Mouse (Mus musculus) urinary bladder, postnatal 4 days (tissue): Measurements from ENCODE around the gene Cul7.

Experiments
- DNase-seq, 2 experiments: peaks; one replicate each; pipeline ENCODE4 v3.0.0; 2021 to 2022; ENCODE audit warnings: low spot score in 2 of 2

Gene Cul7

GRCm38 (mm10) chr17:46704887-46705835, 55.0 kb downstream of the Cul7 start, which contains the start of gene Ppp2r5d:
Gene Ppp2r5d, minus strand, starts transcription at chr17:46705111.
- DNase-seq, result peak; percentile 95

DNA sequence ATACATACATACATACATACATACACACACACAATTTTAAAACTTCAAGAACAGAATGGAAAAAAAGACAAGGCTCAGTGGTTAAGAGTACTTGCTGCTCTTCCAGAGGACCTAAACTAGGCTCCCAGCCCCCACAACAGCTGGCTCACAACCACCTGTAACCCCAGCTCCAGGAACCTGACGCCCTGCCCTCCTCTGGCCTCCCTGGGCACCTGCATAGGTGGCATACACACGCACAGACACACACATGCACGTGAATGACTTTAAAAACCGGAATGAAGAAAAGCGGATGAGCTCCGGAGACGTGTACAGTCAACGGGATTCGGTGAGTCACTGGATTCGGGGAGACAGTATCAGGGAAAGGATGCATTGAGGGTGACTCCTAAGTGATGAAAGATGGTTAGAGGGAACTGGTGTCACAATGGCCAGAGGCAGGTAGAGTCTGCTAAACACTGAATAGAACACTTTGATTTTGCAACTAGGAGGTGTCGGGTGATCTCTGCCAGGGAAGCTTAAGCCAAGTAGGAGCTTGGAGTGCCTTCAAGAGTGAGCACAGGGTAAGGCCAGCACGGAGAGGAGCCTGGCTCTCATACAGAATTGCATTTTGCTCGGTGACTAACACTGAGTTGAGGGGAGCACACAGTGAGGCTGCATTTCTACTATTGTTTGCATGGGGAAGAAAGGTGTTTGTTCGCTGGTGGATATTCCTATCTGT, 56.4 kb downstream of the Cul7 start:
- no peak for DNase-seq

- peak; percentile 90 to 95 for DNase-seq
Observed at GRCm38 (mm10) chr17:46710959-46711597, 60.9 kb downstream of the Cul7 start, which contains the start of gene Pex6. Gene Pex6, plus strand, starts transcription at chr17:46711463.

- peak; percentile 31 to 73 for DNase-seq
Observed at GRCm38 (mm10) chr17:46711612-46712271, 61.6 kb downstream of the Cul7 start.

GRCm38 (mm10) chr17:46712442-46712841, 62.3 kb downstream of the Cul7 start:
- no peak for DNase-seq

- no peak for DNase-seq
Observed at GRCm38 (mm10) chr17:46713849-46714248, 63.7 kb downstream of the Cul7 start.
